Mouse (Mus musculus) layer of hippocampus, adult 9-11 months (tissue): ENCODE data around the gene Rgp1.
"Not testable (repeated sequence)": the region's sequence is repeated elsewhere in the genome, so short reads cannot be mapped to it uniquely, and the experiment has no call there.

Experiments
- DNase-seq: peaks from one replicate; pipeline ENCODE4 v3.0.0; 2022

The Rgp1 gene

GRCm38 (mm10) chr4:43562769-43563600, 15.5 kb upstream of the Rgp1 start:
- DNase-seq: no peak

GRCm38 (mm10) chr4:43563601-43563875, 15.0 kb upstream of the Rgp1 start:
- DNase-seq: no peak

- no peak for DNase-seq
Observed at GRCm38 (mm10) chr4:43564231-43564630, 14.3 kb upstream of the Rgp1 start.

GRCm38 (mm10) chr4:43567140-43567539, 11.4 kb upstream of the Rgp1 start:
- no peak for DNase-seq

- no peak for DNase-seq
Observed at GRCm38 (mm10) chr4:43571395-43572045, 7.0 kb upstream of the Rgp1 start.

GRCm38 (mm10) chr4:43573561-43573960, 5.0 kb upstream of the Rgp1 start:
- DNase-seq: no peak

GRCm38 (mm10) chr4:43575356-43575755, 3.2 kb upstream of the Rgp1 start:
- DNase-seq: no peak

- DNase-seq: no peak
Observed at GRCm38 (mm10) chr4:43577237-43577881, 1.2 kb upstream of the Rgp1 start.

GRCm38 (mm10) chr4:43579256-43579655, 741 bp downstream of the Rgp1 start:
- no peak for DNase-seq

GRCm38 (mm10) chr4:43579731-43580130, 1.2 kb downstream of the Rgp1 start:
- no peak for DNase-seq

- DNase-seq: no peak
Observed at GRCm38 (mm10) chr4:43580721-43581120, 2.2 kb downstream of the Rgp1 start.

GRCm38 (mm10) chr4:43581381-43581780, 2.9 kb downstream of the Rgp1 start:
- no peak for DNase-seq

- no peak for DNase-seq
Observed at GRCm38 (mm10) chr4:43582241-43582640, 3.7 kb downstream of the Rgp1 start.

GRCm38 (mm10) chr4:43583421-43583820, 4.9 kb downstream of the Rgp1 start:
- DNase-seq: no peak

GRCm38 (mm10) chr4:43584444-43585416, 6.2 kb downstream of the Rgp1 start, which contains the start of gene Msmp:
Msmp (minus strand) TSS chr4:43584494.
- DNase-seq: no peak

- no peak for DNase-seq
Observed at GRCm38 (mm10) chr4:43585682-43586081, 7.2 kb downstream of the Rgp1 start.

- DNase-seq: no peak
Observed at GRCm38 (mm10) chr4:43586411-43586810, 7.9 kb downstream of the Rgp1 start.

- no peak for DNase-seq
Observed at GRCm38 (mm10) chr4:43587681-43588080, 9.2 kb downstream of the Rgp1 start.

- DNase-seq: no peak
Observed at GRCm38 (mm10) chr4:43591543-43591942, 13.0 kb downstream of the Rgp1 start.

- no peak for DNase-seq
Observed at GRCm38 (mm10) chr4:43591961-43592360, 13.4 kb downstream of the Rgp1 start.

- DNase-seq: no peak
Observed at GRCm38 (mm10) chr4:43593453-43593852, 14.9 kb downstream of the Rgp1 start.

- not testable (repeated sequence) for DNase-seq
Observed at GRCm38 (mm10) chr4:43596597-43596996, 18.1 kb downstream of the Rgp1 start.

GRCm38 (mm10) chr4:43598200-43598599, 19.7 kb downstream of the Rgp1 start:
- no peak for DNase-seq
